Mouse (Mus musculus): ENCODE data around the gene Cpb1. TPM values are rescaled to one million over a fixed set of nuclear protein-coding genes. Genes with fewer than 3 reads are reported as not detected.

Cpb1 gene
- polyA plus RNA-seq, 1 experiment: not detected

- no peaks in the 10 kb centered on the region for H3K4me1 ChIP-seq (ENCODE audit: control insufficient read depth, insufficient read depth, low read length)
- TF ChIP-seq POLR2A (IDR thresholded peaks at IDR 0.05; ENCODE audit: low read depth, low read length) (no peak), CTCF (IDR thresholded peaks at IDR 0.05; ENCODE audit: borderline replicate concordance, insufficient read depth, low read length) (peak; percentile 75; the same call in 1 of the 2 replicates)
- no peak overlapping the region for H3K4me3 ChIP-seq (ENCODE audit: insufficient read depth, low read length)
- H3K27ac ChIP-seq (ENCODE audit: insufficient read depth, low read length): no peak overlapping the region
Observed at GRCm38 (mm10) chr3:20198869-20199268, 76.7 kb downstream of the Cpb1 start.

Other genes starting within 250 kb of the Cpb1 start
- 15.1 and 16.5 TPM in 2 replicates for gene Hps3, start 240.4 kb downstream of the Cpb1 start, polyA plus RNA-seq (2011; ENCODE audit: insufficient read length, low read depth, missing spikeins)
- 22.2 and 22.8 TPM in 2 replicates for gene Hltf, start 217.9 kb downstream of the Cpb1 start, polyA plus RNA-seq (2011; ENCODE audit: insufficient read length, low read depth, missing spikeins)
- gene Gyg, start 120.4 kb downstream of the Cpb1 start, polyA plus RNA-seq (2011; ENCODE audit: insufficient read length, low read depth, missing spikeins): 75.1 and 89.4 TPM in 2 replicates
- gene Cpa3, start 33.6 kb downstream of the Cpb1 start, polyA plus RNA-seq (2011; ENCODE audit: insufficient read length, low read depth, missing spikeins): not detected in 2 replicates
- not detected in 2 replicates for gene Agtr1b, start 91.4 kb upstream of the Cpb1 start, polyA plus RNA-seq (2011; ENCODE audit: insufficient read length, low read depth, missing spikeins)

All from embryonic fibroblast, embryonic 13.5 days (primary cell).